Mouse (Mus musculus) erythroblast, embryonic 14.5 days (primary cell): Measurements from ENCODE around the gene Ldhb. TPM values are rescaled to one million over a fixed set of nuclear protein-coding genes. Genes with fewer than 3 reads are reported as not detected.
"Not testable (repeated sequence)": the region's sequence is repeated elsewhere in the genome, so short reads cannot be mapped to it uniquely, and the experiment has no call there.

Experiments
- H3K27me3 ChIP-seq: 2 replicates; pipeline ENCODE4 v1.6.1; 2012; ENCODE audit warnings: inconsistent platforms; ENCODE audit not compliant: control insufficient read depth
- H3K36me3 ChIP-seq: 2 replicates; pipeline ENCODE4 v1.6.1; 2012; ENCODE audit warnings: mild to moderate bottlenecking, inconsistent platforms; ENCODE audit not compliant: control insufficient read depth
- H3K4me1 ChIP-seq: 2 replicates; pipeline ENCODE4 v1.6.1; 2012; ENCODE audit warnings: inconsistent platforms; ENCODE audit not compliant: control insufficient read depth
- H3K4me3 ChIP-seq: replicated peaks from 2 replicates; pipeline ENCODE3; 2012; ENCODE audit warnings: moderate library complexity, mild to moderate bottlenecking, inconsistent platforms
- H3K9me3 ChIP-seq: 2 replicates; pipeline ENCODE4 v1.6.1; 2012; ENCODE audit warnings: low read length, inconsistent platforms, mixed read lengths; ENCODE audit not compliant: control insufficient read depth
- GATA1 ChIP-seq: IDR thresholded peaks from 2 replicates; pipeline ENCODE4 v1.6.1; 2012; ENCODE audit warnings: low read length, inconsistent platforms, mixed read lengths
- TAL1 ChIP-seq: IDR thresholded peaks from 3 replicates; pipeline ENCODE4 v1.6.1; 2012; ENCODE audit warnings: low read length, inconsistent platforms, mixed read lengths
- polyA plus RNA-seq: library from polyadenylated mRNA; stranded (reverse); fragments of >175 nt; gene quantifications from 2 replicates; pipeline ENCODE4 v1.2.3, GENCODE M21; 2012

The Ldhb gene
- polyA plus RNA-seq, 1 experiment = not detected

- Histone ChIP-seq H3K4me3 (no peak overlapping the region), H3K4me1 (peaks cover 2% of the 10 kb centered on the region; the same call in 1 of the 2 replicates), H3K27me3 (peaks cover 2% of the 10 kb centered on the region), H3K36me3 (no peaks in the 10 kb centered on the region), H3K9me3 (peaks cover 2% of the 10 kb centered on the region; the same call in 1 of the 2 replicates)
- TF ChIP-seq TAL1 (no peak), GATA1 (no peak)
Measured at GRCm38 (mm10) chr6:142519110-142519509, 11.4 kb upstream of the Ldhb start.

- H3K36me3 ChIP-seq, H3K27me3 ChIP-seq, H3K4me1 ChIP-seq, H3K4me3 ChIP-seq, H3K9me3 ChIP-seq: not testable (repeated sequence)
Measured at GRCm38 (mm10) chr6:142515379-142515778, 7.6 kb upstream of the Ldhb start.

- no peak for TF ChIP-seq GATA1
- TF ChIP-seq TAL1 = no peak
- Histone ChIP-seq H3K9me3 (peaks cover 2% of the 10 kb centered on the region; the same call in 1 of the 2 replicates), H3K36me3 (no peaks in the 10 kb centered on the region), H3K27me3 (peaks cover 2% of the 10 kb centered on the region), H3K4me1 (peaks cover 2% of the 10 kb centered on the region; the same call in 1 of the 2 replicates), H3K4me3 (no peak overlapping the region)
Measured at GRCm38 (mm10) chr6:142514912-142515311, 7.2 kb upstream of the Ldhb start.

- H3K4me1 ChIP-seq = no peaks in the 10 kb centered on the region
- no peaks in the 10 kb centered on the region for H3K36me3 ChIP-seq
- no peak overlapping the region for H3K4me3 ChIP-seq
- peaks cover 5% of the 10 kb centered on the region for H3K27me3 ChIP-seq
- TF ChIP-seq GATA1 = no peak
- H3K9me3 ChIP-seq = peaks cover 2% of the 10 kb centered on the region; the same call in 1 of the 2 replicates
Measured at GRCm38 (mm10) chr6:142512902-142513301, 5.1 kb upstream of the Ldhb start.

GRCm38 (mm10) chr6:142511516-142512135 is 3.9 kb upstream of the Ldhb start:
- Histone ChIP-seq H3K4me3 (no peak overlapping the region), H3K9me3 (peaks cover 2% of the 10 kb centered on the region; the same call in 1 of the 2 replicates), H3K27me3 (peaks cover 18% of the 10 kb centered on the region), H3K4me1 (no peaks in the 10 kb centered on the region), H3K36me3 (no peaks in the 10 kb centered on the region)
- TF ChIP-seq GATA1 = no peak
- TF ChIP-seq TAL1 = no peak

GRCm38 (mm10) chr6:142508663-142509062 is 906 bp upstream of the Ldhb start:
- H3K4me3 ChIP-seq = no peak overlapping the region
- H3K9me3 ChIP-seq = no peaks in the 10 kb centered on the region
- no peak for TF ChIP-seq GATA1
- TF ChIP-seq TAL1 = no peak
- H3K36me3 ChIP-seq = no peaks in the 10 kb centered on the region
- H3K27me3 ChIP-seq = peaks cover 16% of the 10 kb centered on the region
- no peaks in the 10 kb centered on the region for H3K4me1 ChIP-seq

- Histone ChIP-seq H3K4me1 (no peaks in the 10 kb centered on the region), H3K9me3 (no peaks in the 10 kb centered on the region), H3K36me3 (no peaks in the 10 kb centered on the region), H3K27me3 (peaks cover 16% of the 10 kb centered on the region), H3K4me3 (peak overlapping the region; percentile 35)
- TF ChIP-seq GATA1 = no peak
- no peak for TF ChIP-seq TAL1
Measured at GRCm38 (mm10) chr6:142507033-142507784, 548 bp downstream of the Ldhb start.

- Histone ChIP-seq H3K27me3 (peaks cover 16% of the 10 kb centered on the region), H3K4me3 (no peak overlapping the region)
- TF ChIP-seq TAL1 (no peak), GATA1 (no peak)
Measured at GRCm38 (mm10) chr6:142506338-142507032, 1.3 kb downstream of the Ldhb start.

GRCm38 (mm10) chr6:142503601-142504000 is 4.2 kb downstream of the Ldhb start:
- Histone ChIP-seq H3K36me3 (no peaks in the 10 kb centered on the region), H3K9me3 (no peaks in the 10 kb centered on the region), H3K4me3 (no peak overlapping the region), H3K4me1 (no peaks in the 10 kb centered on the region), H3K27me3 (peaks cover 16% of the 10 kb centered on the region)
- TF ChIP-seq TAL1 = no peak
- TF ChIP-seq GATA1 = no peak

More at GRCm38 (mm10) chr6:142506338-142507032, 1.3 kb downstream of the Ldhb start:
- H3K36me3 ChIP-seq = no peaks in the 10 kb centered on the region
- no peaks in the 10 kb centered on the region for H3K9me3 ChIP-seq
- H3K4me1 ChIP-seq = no peaks in the 10 kb centered on the region
